Mouse (Mus musculus): ENCODE measurements at regions not wholly inside any gene's neighbourhood (a gene's known extent, or its start where the extent isn't known, plus 50 kb on each side); places are given as distances from the start of the nearest gene placed in this dataset.
A peak's percentile ranks its signal among the peaks of the same experiment; 100 is the strongest.

DNA sequence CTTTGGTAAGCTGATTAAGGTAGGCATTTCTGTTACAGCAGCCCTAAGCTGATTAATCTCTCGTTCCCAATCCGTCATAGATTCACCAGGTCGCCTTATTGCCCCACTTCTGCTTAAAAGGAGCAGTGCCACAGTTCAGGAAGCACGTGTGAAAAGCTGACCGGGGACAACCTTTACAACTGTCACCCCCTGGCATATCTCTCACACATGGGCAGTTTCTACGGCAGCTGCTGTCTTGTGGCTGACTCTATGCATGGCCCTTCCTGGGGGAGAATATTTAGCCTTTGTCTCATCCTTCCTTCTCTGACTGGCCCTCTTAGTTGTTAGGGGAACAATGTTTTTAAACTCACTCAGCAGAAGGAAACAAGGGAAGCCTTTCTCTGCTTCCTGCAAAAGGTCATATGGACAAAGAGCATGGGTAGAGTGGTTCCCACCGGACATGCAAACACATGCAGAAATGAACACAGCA, 290.9 kb upstream of the Rnaseh2b start:
- DNase-seq (ENCODE audit: low spot score in 2 of 2), result no peak

DNA sequence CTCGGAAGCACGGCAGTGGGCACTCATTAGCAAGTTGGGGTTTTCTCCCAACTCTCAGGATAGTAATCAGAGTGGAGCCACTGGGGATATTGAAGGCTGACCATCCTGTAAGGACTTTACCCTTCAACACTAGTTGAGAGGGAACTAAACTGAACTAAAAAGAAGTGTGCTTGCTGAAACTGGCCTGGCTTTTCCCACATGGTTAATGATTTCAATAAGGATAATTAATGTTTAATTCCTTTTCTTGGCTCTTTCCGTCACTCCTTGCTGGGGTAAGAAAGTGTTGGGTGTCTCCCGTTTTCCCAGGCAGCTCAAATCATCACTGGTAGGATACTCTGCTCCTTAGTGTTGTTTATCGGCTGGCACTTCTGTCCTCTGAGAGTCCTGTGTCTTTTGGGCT, 290.3 kb upstream of the Rnaseh2b start:
- DNase-seq (ENCODE audit: low spot score in 2 of 2), result no peak

DNA sequence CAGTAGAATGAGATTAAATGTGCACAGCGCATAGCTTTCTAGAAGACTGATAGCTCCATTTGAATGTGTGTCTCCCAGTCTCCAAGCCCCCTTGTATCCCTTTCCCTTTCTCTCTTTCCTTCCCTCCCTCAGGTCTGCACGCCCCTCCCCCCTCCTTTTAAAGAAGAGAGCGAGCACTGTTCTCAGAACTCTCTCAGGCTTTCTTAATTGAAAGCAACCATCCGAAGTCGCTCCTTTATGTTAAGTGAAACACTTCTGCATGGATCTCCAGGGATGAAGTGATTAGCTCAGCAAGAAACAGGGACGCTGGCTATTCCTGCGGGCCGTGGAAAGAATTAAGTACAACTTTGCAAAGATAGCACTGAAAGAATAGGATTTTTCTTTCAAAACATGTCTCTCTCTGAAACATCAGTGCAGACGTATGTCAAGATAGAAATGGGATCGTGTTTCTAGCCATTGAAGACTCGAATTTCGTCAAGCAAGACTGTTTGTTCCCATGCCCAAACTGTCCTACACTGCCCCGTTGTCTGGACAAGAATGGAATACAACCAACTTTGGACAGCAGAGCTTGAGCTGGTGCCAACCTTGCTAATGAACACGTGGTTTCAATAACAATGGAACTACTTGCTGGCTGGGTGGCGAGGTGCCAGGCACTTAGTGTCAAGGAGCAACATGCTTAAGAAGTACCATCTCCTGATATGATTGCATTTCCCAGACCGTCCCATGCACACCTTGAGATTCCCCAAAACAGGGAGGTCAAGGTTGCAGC, 289.2 kb upstream of the Rnaseh2b start:
- DNase-seq (ENCODE audit: low spot score in 2 of 2), result no peak

DNA sequence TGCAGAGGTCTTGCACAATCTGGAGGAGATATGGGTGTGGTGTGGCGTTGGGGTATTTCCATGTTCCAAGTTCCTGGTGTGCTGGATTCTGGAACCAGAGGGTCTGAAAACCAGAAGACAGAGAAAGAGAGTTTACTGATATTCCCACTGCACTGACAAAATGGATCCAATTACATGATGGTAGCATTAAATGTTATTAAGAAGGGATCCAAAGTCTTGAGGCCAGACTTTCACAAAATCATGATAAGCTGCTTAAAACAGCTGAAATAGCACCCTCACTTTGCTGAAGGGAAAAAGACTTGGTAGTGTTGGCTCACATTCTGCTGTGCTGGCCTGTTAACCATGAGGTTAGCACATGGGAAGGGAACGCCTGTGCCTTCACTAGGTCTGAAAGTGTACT, 288.6 kb upstream of the Rnaseh2b start:
- DNase-seq (ENCODE audit: low spot score in 2 of 2), result no peak

DNA sequence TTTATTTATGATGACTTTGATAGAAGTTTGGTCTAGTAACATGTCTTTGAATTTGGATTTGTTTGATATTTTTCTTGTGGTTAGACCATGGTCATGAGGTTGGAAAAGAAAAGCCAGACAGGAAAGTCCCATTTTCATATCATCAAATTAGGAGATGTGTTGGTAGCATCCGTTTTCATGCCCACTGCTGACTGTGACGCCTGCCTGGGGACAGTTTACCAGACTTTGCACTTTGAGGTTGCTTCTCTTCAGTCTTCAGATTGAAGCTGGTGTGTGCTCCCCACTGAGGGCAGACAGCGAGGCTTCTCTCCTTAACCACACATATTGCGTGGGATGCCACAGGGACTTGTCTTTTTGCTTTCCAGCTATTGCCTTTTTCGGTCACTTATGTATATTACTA, 283.7 kb upstream of the Rnaseh2b start:
- DNase-seq (ENCODE audit: low spot score in 2 of 2), result no peak

DNA sequence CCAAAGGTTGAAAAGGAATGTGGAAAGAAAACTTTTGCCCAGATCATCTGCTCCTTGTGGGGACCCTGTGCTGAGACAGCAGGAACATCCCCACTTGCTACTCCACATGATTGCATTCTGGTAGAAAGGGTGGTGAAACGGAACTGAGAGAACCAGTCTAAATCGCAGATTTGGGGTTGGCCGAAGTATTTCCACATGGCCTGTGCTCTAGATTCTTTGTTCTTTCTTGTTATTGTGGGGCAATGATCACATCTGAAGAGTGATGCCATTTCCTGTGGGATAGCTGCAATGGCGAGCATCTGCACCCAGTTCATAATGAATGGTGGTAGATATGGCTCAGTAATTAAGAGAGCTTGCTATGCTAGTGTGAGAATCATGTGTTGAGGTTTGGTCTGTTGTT, 273.6 kb upstream of the Rnaseh2b start:
- no peak for DNase-seq (ENCODE audit: low spot score in 2 of 2)

DNA sequence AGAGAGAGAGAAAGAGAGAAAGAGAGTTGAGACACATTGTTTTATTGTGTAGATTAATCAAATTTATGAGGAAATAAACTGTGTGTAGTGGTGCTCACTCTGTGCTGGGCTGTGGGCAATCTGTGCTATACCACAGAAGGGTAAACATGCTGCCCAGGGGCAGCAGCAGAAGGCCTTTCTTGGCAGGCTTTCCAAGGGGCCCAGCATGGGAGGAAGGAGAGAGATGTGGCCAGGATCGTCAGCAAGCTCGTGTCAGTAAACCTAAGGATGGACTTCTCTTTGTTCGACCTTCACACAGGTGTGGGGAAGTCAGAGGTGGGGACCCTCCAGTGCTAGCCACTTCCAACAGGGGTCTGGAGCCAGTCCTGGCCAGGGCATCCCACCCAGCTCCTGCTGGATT, 271.4 kb upstream of the Rnaseh2b start:
- DNase-seq (ENCODE audit: low spot score in 2 of 2), result peak in 1 of 2 experiments; percentile 53

DNA sequence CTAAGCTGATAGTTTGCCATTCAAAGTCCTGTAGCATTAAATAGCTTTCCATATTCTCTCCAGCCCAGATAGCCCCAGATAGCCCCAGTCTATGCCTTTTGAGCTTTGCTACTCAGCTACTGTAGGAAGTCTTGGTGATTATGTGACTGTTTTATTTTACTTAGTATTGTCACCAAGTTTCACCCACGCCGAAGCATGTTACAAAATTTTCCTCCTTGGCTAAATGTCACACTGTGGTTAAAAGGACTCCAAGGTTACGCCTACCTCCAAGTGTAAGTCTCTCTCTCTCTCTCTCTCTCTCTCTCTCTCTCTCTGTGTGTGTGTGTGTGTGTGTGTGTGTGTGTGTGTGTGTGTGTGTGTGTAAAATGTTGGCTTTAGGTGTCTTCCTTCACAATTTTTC, 270.2 kb upstream of the Rnaseh2b start:
- no peak for DNase-seq (ENCODE audit: low spot score in 2 of 2)

DNA sequence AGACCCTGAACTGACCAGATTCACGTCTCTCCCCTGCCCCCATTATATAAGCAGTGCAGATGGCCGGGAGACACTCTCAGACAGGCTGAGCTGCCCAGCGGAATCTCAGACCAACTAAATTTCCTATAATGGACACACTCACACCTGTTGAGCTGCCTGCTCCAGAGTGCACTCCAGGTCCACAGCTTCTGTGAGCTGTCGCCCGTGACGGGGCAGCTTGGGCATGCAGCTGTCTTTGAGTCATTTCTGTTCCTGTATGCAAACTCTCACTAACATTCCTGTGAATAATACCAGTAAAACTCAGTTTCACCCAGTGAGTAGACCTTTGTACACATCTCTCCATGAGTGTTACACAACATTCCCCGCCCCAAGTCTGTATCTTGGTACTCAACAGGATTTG, 269.4 kb upstream of the Rnaseh2b start:
- peak in 1 of 2 experiments; percentile 50 for DNase-seq (ENCODE audit: low spot score in 2 of 2)

DNA sequence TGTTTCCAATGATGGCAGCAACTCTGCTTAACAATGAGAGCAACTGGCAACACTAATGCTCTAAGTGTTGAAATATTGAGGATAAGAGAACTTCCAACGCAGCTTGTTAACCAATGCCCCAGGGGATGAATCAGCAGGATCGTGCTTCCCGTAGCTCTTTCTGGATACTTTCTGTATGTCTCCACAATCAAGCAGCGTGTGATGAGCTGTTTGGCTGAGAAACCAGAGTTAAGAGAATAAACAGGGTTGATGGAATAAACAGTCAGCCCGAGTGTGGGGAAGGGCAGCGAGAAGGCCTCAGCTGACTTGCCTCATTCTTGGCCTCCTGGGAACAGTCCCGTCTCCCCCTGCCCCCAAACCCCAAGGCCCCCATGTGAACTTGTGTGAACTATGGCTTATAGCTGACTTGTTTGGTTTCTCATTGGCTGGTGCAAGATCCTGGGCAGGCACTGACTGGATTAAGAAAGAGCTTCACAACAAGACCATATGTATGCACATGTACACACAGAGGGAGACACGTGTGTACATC, 264.6 kb upstream of the Rnaseh2b start:
- DNase-seq (ENCODE audit: low spot score in 2 of 2), result no peak

DNA sequence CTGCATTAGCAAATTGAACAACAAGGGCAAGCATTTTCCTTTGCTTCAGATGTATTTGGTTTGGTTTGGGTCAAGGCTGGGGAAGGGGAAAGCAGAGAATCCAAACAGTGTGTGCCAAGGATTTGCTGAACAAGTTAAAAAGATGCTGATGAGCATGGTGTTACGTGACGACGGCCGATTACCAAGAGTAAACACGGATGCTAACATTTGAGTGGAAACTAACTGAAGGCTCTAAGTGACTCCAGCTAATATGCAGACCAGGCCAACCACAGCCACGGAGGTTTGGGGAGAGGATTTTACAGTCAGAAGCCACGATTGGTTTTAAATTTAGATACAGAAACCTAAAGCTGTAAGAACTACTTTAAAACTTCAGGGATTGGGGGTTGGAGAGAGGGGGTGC, 262.3 kb upstream of the Rnaseh2b start:
- DNase-seq (ENCODE audit: low spot score in 2 of 2), result no peak

DNA sequence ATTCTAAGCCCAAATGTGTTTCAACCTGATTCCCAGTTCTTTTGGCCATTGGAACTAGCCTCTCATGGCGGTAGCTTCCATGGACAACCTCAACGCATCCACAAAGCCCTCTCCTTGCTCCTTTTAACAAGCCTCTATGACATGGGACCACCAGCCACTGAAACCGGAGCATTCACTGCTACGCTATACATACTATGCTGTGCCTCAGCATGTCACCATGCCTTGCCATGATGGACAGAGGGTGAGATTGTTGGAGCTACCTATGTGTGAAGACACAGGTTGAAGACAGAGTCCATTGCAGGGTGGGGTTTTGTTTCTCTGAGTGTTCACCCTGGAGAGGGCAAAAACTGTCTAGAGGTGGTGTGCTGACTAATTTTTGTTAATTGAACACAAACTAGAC, 258.7 kb upstream of the Rnaseh2b start:
- no peak for DNase-seq (ENCODE audit: low spot score in 2 of 2)

DNA sequence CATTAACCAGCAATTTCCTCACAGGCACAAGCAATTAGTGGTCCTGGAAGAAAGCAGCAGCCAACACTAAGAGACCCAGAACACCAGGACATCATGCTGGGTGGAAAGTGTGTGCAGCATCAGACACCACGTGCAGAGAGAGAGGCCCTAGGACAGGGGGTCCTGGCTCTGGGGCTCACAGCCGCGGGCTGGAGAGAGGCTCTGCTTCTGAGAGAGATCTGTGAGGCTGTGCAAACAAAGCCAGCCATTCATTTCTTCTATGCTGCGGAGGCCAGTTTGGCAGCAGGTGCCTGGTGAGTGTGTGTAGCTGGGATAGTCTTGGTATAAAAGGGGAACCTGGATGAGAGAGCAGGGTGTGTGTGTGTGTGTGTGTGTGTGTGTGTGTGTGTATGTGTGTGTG, 257.7 kb upstream of the Rnaseh2b start:
- DNase-seq (ENCODE audit: low spot score in 2 of 2), result no peak

DNA sequence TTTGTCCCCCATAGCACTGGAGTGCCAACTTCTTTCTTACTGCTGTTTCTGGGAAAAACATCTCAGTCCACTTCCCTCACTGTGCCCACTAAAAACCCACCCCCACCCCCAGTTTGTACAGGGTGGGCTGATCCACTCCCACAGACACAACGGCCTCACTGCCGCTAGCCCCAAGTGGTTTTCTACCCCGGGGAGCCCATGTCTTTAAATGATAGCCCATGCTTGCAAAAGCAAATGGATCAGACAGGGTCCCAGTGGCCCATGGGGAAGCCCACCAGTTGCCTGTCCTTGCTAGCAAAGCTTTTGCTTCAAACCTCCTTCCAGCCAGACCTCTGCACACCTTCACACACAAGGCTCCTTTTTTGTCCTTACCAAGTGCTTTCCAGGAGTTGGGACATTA, 257.0 kb upstream of the Rnaseh2b start:
- DNase-seq (ENCODE audit: low spot score in 2 of 2), result no peak

DNA sequence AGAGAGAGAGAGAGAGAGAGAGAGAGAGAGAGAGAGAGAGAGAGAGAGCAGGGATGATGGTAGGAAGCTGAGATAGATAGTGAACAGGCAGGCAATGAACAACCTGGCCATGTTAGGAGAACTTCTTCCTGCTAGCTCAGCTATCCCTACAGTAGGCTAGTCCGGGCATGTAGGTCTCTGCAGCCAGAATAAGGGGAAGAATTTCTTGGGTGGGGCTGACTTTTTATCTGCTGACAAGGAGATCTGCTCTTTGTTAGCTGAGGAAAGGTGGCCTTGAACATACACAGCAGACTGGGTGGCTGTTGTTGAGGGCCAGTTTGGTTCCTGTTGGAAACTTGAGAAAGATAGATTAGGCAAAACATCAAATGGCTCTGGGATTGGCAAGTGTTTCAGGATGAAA, 254.9 kb upstream of the Rnaseh2b start:
- no peak for DNase-seq (ENCODE audit: low spot score in 2 of 2)

DNA sequence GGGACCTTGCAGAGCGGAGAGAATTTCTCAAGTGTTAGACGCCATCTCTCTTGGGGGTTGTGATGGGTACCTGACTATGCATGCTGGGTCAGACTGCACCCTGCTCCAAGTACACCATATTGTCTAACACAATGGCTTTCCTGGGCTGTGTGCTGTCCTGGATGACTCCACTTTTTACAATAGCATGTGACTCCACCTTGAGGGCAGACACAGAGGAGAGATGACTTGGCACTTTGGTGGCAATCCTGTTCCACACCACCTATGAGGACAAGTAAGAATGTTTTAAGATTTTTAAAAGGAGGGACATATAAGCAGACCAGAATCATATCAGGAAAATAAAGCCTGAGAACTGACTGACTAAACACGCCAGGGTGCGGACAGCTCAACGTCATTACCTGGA, 254.5 kb upstream of the Rnaseh2b start:
- no peak for DNase-seq (ENCODE audit: low spot score in 2 of 2)

DNA sequence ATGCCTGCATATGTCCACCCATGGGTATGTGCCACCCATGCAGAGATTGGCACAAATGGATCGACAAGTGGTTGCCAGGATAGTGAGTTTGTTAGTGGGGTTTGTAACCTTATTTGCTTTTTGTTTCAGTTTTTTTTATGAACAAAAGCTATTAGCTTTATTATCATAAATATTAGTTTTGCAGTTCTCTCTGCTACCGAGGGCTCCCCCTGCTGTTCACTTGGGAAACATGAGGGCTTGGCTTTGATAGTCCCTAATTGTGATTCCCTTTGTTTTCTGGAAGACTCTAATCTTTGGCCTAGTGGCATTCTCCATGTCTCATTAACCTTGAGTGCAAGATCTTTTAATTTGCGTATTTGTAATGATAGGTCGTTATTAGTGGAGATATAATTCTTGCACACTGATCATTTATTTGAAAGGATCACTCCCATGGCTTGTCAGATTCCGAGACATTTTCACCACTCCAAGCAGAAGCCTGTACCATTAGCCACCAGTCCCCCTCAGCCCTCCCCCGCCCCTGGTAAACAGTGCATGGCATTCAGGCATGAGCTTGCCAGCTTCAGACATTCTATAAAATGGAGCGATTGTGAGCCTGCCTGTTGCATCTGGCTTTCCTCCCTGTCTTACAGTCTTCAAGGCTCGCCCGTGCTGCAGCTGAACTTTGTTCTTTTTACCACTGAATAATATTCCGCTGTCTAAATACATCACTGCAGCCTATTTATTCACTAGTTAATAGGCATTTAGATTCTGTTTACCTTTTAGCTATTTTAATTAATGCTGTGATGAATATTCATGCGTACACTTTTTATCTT, 249.9 kb upstream of the Rnaseh2b start:
- DNase-seq (ENCODE audit: low spot score in 2 of 2), result peak; percentile 33 to 68

DNA sequence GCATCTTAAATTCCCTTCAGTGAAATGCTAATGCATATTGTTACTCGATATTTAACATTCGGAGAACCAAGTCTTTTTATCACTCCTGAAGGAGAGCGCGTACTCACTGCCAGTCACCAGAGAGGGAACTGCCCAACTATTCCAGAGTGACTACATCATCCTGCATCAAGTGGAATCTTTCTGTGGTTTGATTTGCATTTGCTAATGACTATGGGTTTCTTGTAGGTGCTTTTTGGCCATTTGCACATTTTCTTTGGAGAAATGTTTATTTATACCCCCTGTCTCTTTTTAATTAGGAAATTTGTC, 249.3 kb upstream of the Rnaseh2b start:
- no peak for DNase-seq (ENCODE audit: low spot score in 2 of 2)

DNA sequence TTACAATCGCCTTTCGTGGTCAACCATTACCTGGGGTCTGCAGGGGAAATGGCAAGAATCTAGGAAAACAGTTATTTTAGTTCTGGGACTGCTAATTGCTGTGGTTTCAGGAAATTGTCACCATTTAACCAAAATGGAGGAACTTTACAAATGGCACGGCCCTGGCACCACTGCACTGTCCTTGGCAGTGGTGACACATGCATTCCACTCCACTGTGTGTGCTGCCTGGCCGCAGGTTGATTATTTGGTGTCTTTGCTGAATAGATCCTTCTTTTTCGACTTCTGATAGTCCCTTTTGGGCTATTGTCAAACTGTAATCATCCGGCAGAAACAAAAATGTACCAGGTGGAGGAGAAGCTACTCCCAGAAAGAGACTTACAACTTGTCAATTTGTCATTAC, 241.4 kb upstream of the Rnaseh2b start:
- DNase-seq (ENCODE audit: low spot score in 2 of 2), result no peak

DNA sequence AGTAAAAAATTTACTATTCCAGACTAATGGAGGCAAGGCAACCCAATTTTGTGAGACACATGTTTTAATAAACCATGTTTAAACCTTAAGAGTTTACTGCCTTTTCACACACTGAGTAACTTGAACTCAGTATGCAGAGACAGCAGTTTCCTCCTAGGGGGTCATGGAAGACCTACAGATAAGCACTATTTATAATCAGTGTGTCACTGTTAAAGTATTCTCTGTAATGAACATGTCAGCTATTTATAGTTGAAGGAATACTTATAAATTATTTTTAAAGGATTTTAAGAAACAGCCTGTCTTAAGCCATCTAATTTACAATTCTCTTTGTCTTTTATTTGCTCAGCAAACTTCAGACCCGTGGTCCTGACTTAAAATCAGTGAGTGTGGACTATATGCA, 240.5 kb upstream of the Rnaseh2b start:
- no peak for DNase-seq (ENCODE audit: low spot score in 2 of 2)

DNA sequence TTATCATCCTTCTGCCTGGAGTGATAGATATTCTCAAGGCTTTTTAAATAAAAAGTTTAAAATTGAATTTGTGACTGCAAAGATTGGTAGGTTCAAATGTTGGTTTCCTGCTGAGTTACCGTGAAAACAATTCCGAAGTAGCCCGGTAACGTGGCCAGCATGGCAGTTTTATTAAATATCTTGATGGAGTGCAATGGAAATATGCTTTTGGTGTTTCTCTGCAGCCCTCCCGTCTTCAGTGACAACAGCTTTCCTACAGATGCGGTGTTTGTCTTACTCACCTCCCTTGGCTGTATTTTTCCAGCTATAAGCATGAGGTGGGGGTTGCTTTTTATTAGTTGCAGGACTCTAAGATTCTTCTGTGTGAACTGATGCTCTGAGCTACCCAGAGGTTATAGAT, 239.4 kb upstream of the Rnaseh2b start:
- no peak for DNase-seq (ENCODE audit: low spot score in 2 of 2)

DNA sequence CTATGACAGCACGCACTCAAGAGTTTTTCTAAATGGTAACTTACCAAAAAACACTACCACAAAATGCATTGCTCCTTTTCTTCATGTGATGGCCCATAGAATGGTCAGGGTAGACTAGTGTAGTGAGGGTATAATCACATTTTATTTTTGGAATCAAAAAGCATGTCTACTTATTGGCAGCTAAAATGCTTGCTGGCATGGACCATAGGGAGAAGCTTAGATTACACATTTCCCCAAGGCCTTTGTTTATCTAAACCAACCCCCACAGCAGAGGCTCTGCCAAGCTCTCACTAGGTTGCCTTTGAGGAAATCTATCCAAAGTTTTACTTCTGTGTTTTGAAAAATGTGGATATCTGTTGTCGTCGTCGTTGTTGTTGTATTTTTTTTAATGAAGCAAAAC, 235.3 kb upstream of the Rnaseh2b start:
- no peak for DNase-seq (ENCODE audit: low spot score in 2 of 2)

DNA sequence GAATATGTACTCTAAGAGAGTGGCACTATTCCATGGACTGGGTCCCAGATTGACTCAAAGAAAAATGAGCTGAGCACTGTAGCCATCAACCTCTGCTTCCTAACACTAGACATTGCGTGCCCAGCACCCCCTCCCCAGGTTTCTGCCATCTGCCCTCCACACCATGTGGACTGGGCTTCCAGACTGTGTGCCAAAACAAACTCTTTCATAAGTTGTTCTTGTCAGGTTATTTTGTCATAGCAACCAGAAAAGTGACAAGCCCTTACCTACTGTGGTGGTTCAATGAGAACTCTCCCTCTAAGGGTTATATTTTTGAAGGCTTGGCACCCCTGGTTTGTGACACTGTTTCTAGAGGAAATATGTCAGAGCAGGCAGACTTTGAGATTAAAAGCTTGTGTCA, 234.3 kb upstream of the Rnaseh2b start:
- DNase-seq (ENCODE audit: low spot score in 2 of 2), result no peak
